Mouse (Mus musculus) small intestine, adult 2 months (tissue): ENCODE measurements around the gene Xxylt1.

Source experiments
- CTCF ChIP-seq: fragments of 200-500 bp; IDR thresholded peaks from 2 replicates; pipeline ENCODE4 v1.5.1; 2012; ENCODE audit warnings: low read depth, mild to moderate bottlenecking, control low read depth, inconsistent platforms, low read length, moderate library complexity, mixed read lengths; ENCODE audit not compliant: insufficient replicate concordance, insufficient read length; ENCODE audit errors: extremely low read depth
- POLR2A ChIP-seq: fragments of 200-500 bp; IDR thresholded peaks from 2 replicates; pipeline ENCODE4 v1.6.1; 2012; ENCODE audit warnings: low read depth, mild to moderate bottlenecking, control low read depth, inconsistent platforms, low read length, moderate library complexity

DNA sequence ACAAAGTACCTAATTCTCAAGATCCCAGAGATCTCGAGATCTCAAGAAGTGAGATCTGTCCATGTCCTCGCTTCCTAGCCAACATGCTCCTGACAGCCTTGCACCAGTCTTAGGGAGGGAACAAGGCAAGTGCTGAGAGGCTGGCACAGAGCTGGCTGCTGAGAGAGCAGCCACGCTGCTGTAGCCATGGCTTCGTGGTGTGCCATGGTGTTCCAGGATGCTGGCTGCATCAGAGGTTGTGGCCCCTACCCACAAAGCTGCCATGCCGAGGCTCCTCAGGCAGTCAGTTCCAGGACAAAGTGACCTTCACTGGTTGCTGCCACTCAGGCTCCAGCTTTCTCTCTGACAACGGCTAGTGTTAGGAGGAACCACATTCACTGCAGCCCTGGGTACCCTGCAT is 78.3 kb downstream of the Xxylt1 start:
- TF ChIP-seq CTCF (no peak), POLR2A (no peak)
